Mouse (Mus musculus): Measurements from ENCODE around the gene S1pr4.
A peak's percentile ranks its signal among the peaks of the same experiment; 100 is the strongest.

Gene S1pr4

GRCm38 (mm10) chr10:81464405-81465264, 35.3 kb downstream of the S1pr4 start:
- peak; percentile 63 for DNase-seq

- DNase-seq, result no peak
Measured at GRCm38 (mm10) chr10:81463531-81463930, 36.4 kb downstream of the S1pr4 start.

- DNase-seq, result no peak
Measured at GRCm38 (mm10) chr10:81462917-81463316, 37.0 kb downstream of the S1pr4 start.

GRCm38 (mm10) chr10:81462415-81462804, 37.5 kb downstream of the S1pr4 start:
- peak; percentile 24 for DNase-seq

GRCm38 (mm10) chr10:81461673-81462414, 38.1 kb downstream of the S1pr4 start:
- DNase-seq, result no peak

GRCm38 (mm10) chr10:81460951-81461350, 39.0 kb downstream of the S1pr4 start:
- no peak for DNase-seq

- no peak for DNase-seq
Measured at GRCm38 (mm10) chr10:81460471-81460870, 39.5 kb downstream of the S1pr4 start.

GRCm38 (mm10) chr10:81459399-81459798, 40.5 kb downstream of the S1pr4 start:
- DNase-seq, result no peak

GRCm38 (mm10) chr10:81458267-81458666, 41.7 kb downstream of the S1pr4 start:
- DNase-seq, result no peak

- no peak for DNase-seq
Measured at GRCm38 (mm10) chr10:81457624-81458023, 42.3 kb downstream of the S1pr4 start.

GRCm38 (mm10) chr10:81456983-81457563, 42.9 kb downstream of the S1pr4 start:
- DNase-seq, result no peak

- no peak for DNase-seq
Measured at GRCm38 (mm10) chr10:81455181-81455895, 44.6 kb downstream of the S1pr4 start, which contains the start of gene Nfic. Gene Nfic, minus strand, starts transcription at chr10:81455635.

GRCm38 (mm10) chr10:81454106-81454505, 45.8 kb downstream of the S1pr4 start:
- no peak for DNase-seq

- DNase-seq, result peak; percentile 35
Measured at GRCm38 (mm10) chr10:81452947-81453288, 47.0 kb downstream of the S1pr4 start.

- DNase-seq, result no peak
Measured at GRCm38 (mm10) chr10:81452237-81452946, 47.5 kb downstream of the S1pr4 start.

GRCm38 (mm10) chr10:81451365-81451745, 48.6 kb downstream of the S1pr4 start:
- DNase-seq, result no peak

GRCm38 (mm10) chr10:81450641-81451364, 49.1 kb downstream of the S1pr4 start:
- DNase-seq, result no peak

- peak; percentile 93 for DNase-seq
Measured at GRCm38 (mm10) chr10:81450140-81450539, 49.8 kb downstream of the S1pr4 start.

All from lung, postnatal 36 days (tissue).